Mouse (Mus musculus): Measurements from ENCODE around the gene Tead2. TPM values are rescaled to one million over a fixed set of nuclear protein-coding genes. Genes with fewer than 3 reads are reported as not detected.

Tead2 gene
- polyA plus RNA-seq, 1 experiment from 2014 or later, result 134 TPM

DNA sequence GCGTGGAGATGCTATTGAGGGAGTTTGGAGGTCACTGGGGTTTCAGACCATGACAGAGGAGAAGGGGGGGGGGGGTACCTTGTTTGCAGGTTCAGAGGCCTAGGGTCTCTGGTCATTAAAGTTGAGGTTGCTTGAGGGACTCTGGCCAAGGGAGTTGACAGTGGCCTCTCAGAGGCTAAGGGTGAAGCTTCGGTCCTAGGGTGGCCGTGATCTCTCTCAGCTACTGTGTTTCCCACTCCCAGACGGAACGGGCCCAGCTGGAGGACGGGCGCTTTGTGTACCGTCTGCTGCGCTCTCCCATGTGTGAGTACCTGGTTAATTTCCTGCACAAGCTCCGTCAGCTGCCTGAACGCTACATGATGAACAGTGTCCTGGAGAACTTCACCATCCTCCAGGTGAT lies 16.4 kb downstream of the Tead2 start:
- Histone ChIP-seq H3K9me3 (no peaks in the 10 kb centered on the region), H3K27me3 (no peaks in the 10 kb centered on the region), H3K4me2 (no peak overlapping the region), H3K4me3 (no peak overlapping the region), H3K9ac (no peak overlapping the region), H3K36me3 (peaks cover 60% of the 10 kb centered on the region), H3K27ac (no peak overlapping the region), H3K4me1 (peaks cover 32% of the 10 kb centered on the region)
- 83% methylated on average over 11 of the region's 11 CpGs for WGBS
- no peak for ATAC-seq (ENCODE audit: insufficient number of reproducible peaks, low FRiP score, low TSS enrichment, low read depth)

DNA sequence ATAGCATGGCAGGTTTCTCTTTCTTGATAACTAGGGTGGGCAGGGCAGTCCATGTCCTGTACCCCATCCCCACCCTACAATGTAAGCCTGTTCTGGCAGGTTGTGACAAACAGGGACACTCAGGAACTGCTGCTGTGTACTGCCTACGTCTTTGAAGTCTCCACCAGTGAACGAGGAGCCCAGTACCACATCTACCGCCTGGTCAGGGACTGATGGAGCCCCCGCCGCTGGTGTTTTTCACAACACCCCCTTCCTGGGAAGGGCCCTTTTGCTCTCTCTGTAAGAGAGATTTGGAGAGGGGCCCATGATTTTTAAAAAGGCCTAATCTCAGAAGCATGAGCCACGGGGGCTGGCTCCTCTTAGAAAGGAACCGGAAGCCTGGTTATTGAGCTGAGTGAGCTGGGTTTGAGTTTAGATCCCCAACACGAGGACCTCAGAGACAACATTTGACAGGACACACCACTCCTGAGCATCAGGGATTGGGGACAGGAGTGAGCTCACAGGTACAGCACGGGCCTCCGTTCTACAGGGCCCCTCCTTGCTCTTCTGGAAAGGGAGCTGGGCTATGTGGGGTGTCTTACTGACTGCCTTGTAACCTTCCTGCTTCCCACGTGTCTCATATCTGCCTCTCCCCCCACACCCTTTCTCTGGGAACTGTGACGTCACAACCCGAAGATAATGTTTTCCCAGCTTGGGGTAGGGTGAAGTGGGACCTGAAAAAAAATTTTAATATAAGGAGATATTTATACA lies 17.3 kb downstream of the Tead2 start:
- 61% methylated on average over 13 of the region's 13 CpGs for WGBS
- H3K36me3 ChIP-seq, result peaks cover 53% of the 10 kb centered on the region
- H3K4me2 ChIP-seq, result no peak overlapping the region

DNA sequence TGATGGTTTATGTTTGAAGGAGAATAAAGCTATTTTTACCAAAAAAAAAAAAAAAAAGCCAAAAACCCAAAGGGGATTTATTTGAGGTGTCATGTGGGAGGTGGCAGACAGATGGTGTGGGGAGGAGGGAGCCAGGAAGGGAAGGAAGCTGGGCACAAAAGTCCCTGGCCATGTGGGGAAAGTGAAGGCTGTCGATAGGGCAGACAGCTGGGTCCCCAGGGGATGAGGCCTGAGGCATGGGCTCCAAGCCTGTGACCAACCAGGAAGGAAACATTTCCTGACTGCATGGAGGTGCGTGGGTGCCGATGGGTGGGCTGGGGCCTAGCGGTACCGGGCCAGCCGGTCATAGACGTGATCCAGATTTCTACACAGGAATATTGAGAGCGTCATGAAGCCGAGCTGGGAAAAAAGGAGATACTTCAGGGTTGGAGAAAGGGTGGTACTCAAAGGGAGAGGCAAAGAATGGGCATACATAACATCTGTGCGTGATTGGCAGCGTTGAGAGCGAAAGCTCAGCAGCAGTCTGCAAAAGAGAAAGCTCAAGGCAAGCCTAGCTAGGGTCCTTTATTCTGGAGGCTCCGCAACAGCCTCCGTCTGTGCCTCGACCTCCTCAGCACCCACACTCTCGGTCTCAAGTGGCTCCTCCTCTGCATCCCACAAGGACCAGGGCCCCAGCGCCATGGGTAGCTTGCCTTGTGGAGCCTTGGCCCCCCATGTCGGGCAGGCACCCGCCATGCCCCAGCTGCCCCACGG lies 18.2 kb downstream of the Tead2 start:
- no peaks in the 10 kb centered on the region for H3K9me3 ChIP-seq
- H3K4me1 ChIP-seq, result peaks cover 32% of the 10 kb centered on the region
- peak overlapping the region; percentile 44; the same call in 1 of the 2 replicates for H3K27ac ChIP-seq
- WGBS, result 30% methylated on average over 20 of the region's 20 CpGs
- H3K4me3 ChIP-seq, result 0 out of 2 replicates have a peak overlapping the region, but pooled peaks have one; percentile 30
- peak overlapping the region; percentile 14; the same call in 1 of the 2 replicates for H3K9ac ChIP-seq
- H3K27me3 ChIP-seq, result 0 out of 2 replicates have a peak, but pooled peaks cover under 1% of the 10 kb centered on the region
- ATAC-seq (ENCODE audit: insufficient number of reproducible peaks, low FRiP score, low TSS enrichment, low read depth), result no peak
- peaks cover 44% of the 10 kb centered on the region for H3K36me3 ChIP-seq
- peak overlapping the region; percentile 50 for H3K4me2 ChIP-seq

More for the DNA sequence above, 17.3 kb downstream of the Tead2 start:
- no peak overlapping the region for H3K27ac ChIP-seq
- ATAC-seq (ENCODE audit: insufficient number of reproducible peaks, low FRiP score, low TSS enrichment, low read depth), result no peak
- no peak overlapping the region for H3K9ac ChIP-seq
- H3K9me3 ChIP-seq, result no peaks in the 10 kb centered on the region
- peaks cover 32% of the 10 kb centered on the region for H3K4me1 ChIP-seq
- H3K4me3 ChIP-seq, result no peak overlapping the region
- H3K27me3 ChIP-seq, result no peaks in the 10 kb centered on the region

DNA sequence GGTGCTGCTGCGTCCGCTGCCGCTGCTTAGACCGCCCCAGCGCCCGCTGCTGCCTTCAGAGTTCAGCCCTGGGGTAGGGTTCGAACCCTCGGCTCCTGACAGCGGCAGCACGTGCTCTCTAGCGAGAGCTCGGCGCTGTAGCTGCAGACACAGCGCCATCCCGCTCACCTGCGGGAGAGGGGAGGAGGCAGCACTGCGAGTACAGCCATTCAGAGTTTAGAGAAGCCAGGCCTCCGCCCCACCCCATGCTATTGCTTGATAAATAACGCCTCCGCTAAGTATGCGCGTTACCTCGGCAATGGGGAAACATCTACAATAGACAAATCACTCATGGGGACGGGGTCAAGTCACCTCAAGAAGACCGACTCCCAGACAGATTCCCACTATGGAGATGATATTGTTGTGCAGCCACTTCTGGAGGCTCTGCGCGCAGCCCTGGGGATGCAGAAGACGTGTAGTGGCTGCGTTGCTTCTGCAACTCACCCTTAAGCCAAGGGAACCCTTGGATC lies 18.8 kb downstream of the Tead2 start:
- Histone ChIP-seq H3K9ac (peak overlapping the region; percentile 14; the same call in 1 of the 2 replicates), H3K4me3 (peak overlapping the region; percentile 30)
- ATAC-seq (ENCODE audit: insufficient number of reproducible peaks, low FRiP score, low TSS enrichment, low read depth), result no peak

DNA sequence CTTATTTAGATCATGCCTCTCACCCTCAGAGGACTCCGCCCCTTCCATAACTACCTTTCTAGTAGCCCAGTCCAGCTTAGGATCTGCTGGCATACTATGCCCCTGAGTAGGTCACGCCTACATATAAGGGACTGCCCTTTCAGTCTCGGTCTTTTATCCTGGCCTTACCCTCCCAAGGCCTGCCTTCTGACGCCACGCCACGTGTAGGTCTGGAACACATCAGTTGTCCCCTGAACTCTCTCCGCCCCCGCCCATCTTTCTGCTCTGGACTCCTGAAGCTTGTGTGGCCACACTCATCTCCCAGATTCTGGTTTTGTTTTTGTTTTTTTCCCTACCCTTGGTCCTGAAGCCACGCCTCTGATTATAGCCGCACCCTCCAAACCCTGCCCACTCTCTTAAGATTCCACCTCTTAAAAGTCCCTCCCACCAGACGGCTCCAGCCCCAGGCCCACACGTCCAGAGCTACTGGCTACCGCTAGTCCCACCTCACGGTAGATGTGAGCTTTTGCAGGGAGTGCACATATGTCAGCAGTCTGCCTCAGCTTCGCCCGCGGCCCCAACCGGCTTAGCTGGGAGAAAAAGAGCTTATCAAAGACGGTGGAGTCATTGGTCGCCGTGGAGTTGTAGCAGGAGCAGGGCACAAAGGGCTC lies 19.5 kb downstream of the Tead2 start:
- H3K27me3 ChIP-seq, result 0 out of 2 replicates have a peak, but pooled peaks cover 8% of the 10 kb centered on the region
- H3K4me2 ChIP-seq, result peak overlapping the region; percentile 50
- H3K9ac ChIP-seq, result 0 out of 2 replicates have a peak overlapping the region, but pooled peaks have one; percentile 31
- H3K27ac ChIP-seq, result peak overlapping the region; percentile 44; the same call in 1 of the 2 replicates
- peak overlapping the region; percentile 30 for H3K4me3 ChIP-seq
- H3K4me1 ChIP-seq, result peaks cover 32% of the 10 kb centered on the region
- 6% methylated on average over 21 of the region's 21 CpGs for WGBS
- H3K9me3 ChIP-seq, result no peaks in the 10 kb centered on the region
- peaks cover 32% of the 10 kb centered on the region for H3K36me3 ChIP-seq
- ATAC-seq (ENCODE audit: insufficient number of reproducible peaks, low FRiP score, low TSS enrichment, low read depth), result peak; percentile 81

More for the DNA sequence above, 18.8 kb downstream of the Tead2 start:
- Histone ChIP-seq H3K4me1 (peaks cover 32% of the 10 kb centered on the region), H3K36me3 (peaks cover 38% of the 10 kb centered on the region), H3K4me2 (peak overlapping the region; percentile 50), H3K9me3 (no peaks in the 10 kb centered on the region), H3K27me3 (0 out of 2 replicates have a peak, but pooled peaks cover 6% of the 10 kb centered on the region), H3K27ac (0 out of 2 replicates have a peak overlapping the region, but pooled peaks have one; percentile 44)
- WGBS, result 10% methylated on average over 29 of the region's 29 CpGs

- Histone ChIP-seq H3K4me1 (peaks cover 35% of the 10 kb centered on the region), H3K27ac (peak overlapping the region; percentile 44; the same call in 1 of the 2 replicates), H3K4me3 (peak overlapping the region; percentile 30), H3K9me3 (no peaks in the 10 kb centered on the region), H3K4me2 (peak overlapping the region; percentile 50), H3K36me3 (peaks cover 32% of the 10 kb centered on the region), H3K27me3 (peaks cover 11% of the 10 kb centered on the region; the same call in 1 of the 2 replicates), H3K9ac (0 out of 2 replicates have a peak overlapping the region, but pooled peaks have one; percentile 31)
- 28% methylated on average over 17 of the region's 17 CpGs for WGBS
- 0 out of 2 replicates have a peak, but pooled peaks have one; percentile 5 for ATAC-seq (ENCODE audit: insufficient number of reproducible peaks, low FRiP score, low TSS enrichment, low read depth)
Measured at GRCm38 (mm10) chr7:45235656-45236180, 20.2 kb downstream of the Tead2 start.

GRCm38 (mm10) chr7:45237747-45238699 lies 22.5 kb downstream of the Tead2 start:
- ATAC-seq (ENCODE audit: insufficient number of reproducible peaks, low FRiP score, low TSS enrichment, low read depth), result no peak
- Histone ChIP-seq H3K4me1 (peaks cover 37% of the 10 kb centered on the region), H3K27me3 (peaks cover 12% of the 10 kb centered on the region; the same call in 1 of the 2 replicates), H3K36me3 (peaks cover 9% of the 10 kb centered on the region), H3K9ac (no peak overlapping the region), H3K4me3 (no peak overlapping the region), H3K27ac (no peak overlapping the region), H3K4me2 (no peak overlapping the region), H3K9me3 (no peaks in the 10 kb centered on the region)
- WGBS, result 77% methylated on average over 17 of the region's 17 CpGs

GRCm38 (mm10) chr7:45238723-45239496 lies 23.4 kb downstream of the Tead2 start, which contains the start of gene Cd37:
TSS of gene Cd37 (minus strand) at chr7:45239115.
- H3K4me2 ChIP-seq, result no peak within 1 kb of the TSS
- peaks cover 3% of the 10 kb centered on the region; the same call in 1 of the 2 replicates for H3K36me3 ChIP-seq
- no peak within 1 kb of the TSS for H3K9ac ChIP-seq
- no peak within 1 kb of the TSS for H3K4me3 ChIP-seq
- peaks cover 12% of the 10 kb centered on the region; the same call in 1 of the 2 replicates for H3K27me3 ChIP-seq
- peaks cover 31% of the 10 kb centered on the region for H3K4me1 ChIP-seq
- H3K27ac ChIP-seq, result no peak within 1 kb of the TSS
- 43% methylated on average over 20 of the region's 20 CpGs for WGBS
- no peaks in the 10 kb centered on the region for H3K9me3 ChIP-seq
- ATAC-seq (ENCODE audit: insufficient number of reproducible peaks, low FRiP score, low TSS enrichment, low read depth), result no peak

GRCm38 (mm10) chr7:45240109-45240508 lies 24.6 kb downstream of the Tead2 start:
- whole genome bisulfite sequencing, result 85% methylated on average over 7 of the region's 7 CpGs
- Histone ChIP-seq H3K4me3 (no peak overlapping the region), H3K9ac (no peak overlapping the region), H3K4me1 (peaks cover 19% of the 10 kb centered on the region), H3K36me3 (no peaks in the 10 kb centered on the region), H3K4me2 (no peak overlapping the region), H3K9me3 (no peaks in the 10 kb centered on the region), H3K27ac (no peak overlapping the region), H3K27me3 (peaks cover 12% of the 10 kb centered on the region; the same call in 1 of the 2 replicates)
- no peak for ATAC-seq (ENCODE audit: insufficient number of reproducible peaks, low FRiP score, low TSS enrichment, low read depth)

Measured in limb, embryonic 15.5 days (tissue).